Mouse (Mus musculus) bone marrow, adult 2 months (tissue): Measurements from ENCODE around the gene Gstm5. TPM values are rescaled to one million over a fixed set of nuclear protein-coding genes. Genes with fewer than 3 reads are reported as not detected.

Source experiments
- H3K27ac ChIP-seq: fragments of 200-500 bp; 2 replicates; pipeline ENCODE4 v1.5.1; 2012; ENCODE audit warnings: low read depth, mild to moderate bottlenecking, control low read depth, inconsistent platforms, low read length; ENCODE audit not compliant: control insufficient read depth, poor library complexity, insufficient read depth
- H3K4me1 ChIP-seq: fragments of 200-500 bp; 2 replicates; pipeline ENCODE4 v1.6.1; 2011; ENCODE audit warnings: low read length; ENCODE audit not compliant: control insufficient read depth, insufficient read depth
- H3K4me3 ChIP-seq: fragments of 200-500 bp; replicated peaks from 2 replicates; pipeline ENCODE3; 2011; ENCODE audit warnings: mild to moderate bottlenecking, low read depth, low read length, control low read depth; ENCODE audit not compliant: control insufficient read depth
- CTCF ChIP-seq: fragments of 200-500 bp; IDR thresholded peaks from 2 replicates; pipeline ENCODE4 v1.5.1; 2011; ENCODE audit warnings: low read length, control low read depth; ENCODE audit not compliant: control insufficient read depth, insufficient read depth
- POLR2A ChIP-seq: fragments of 200-500 bp; IDR thresholded peaks from 2 replicates; pipeline ENCODE4 v1.6.1; 2011; ENCODE audit warnings: low read depth, mild to moderate bottlenecking, control low read depth, low read length, borderline replicate concordance; ENCODE audit not compliant: control insufficient read depth
- WGBS: fragments of 180-500 bp; shearing (Covaris S2); methylation state at CpG from one replicate; pipeline ENCODE4 v1.1.7; 2018; 5-methylcytosine and 5-hydroxymethylcytosine counted together
- polyA plus RNA-seq: library from polyadenylated mRNA; stranded (reverse); fragments of >200 nt; gene quantifications from 2 replicates; pipeline ENCODE4 v1.2.4, GENCODE M21; 2011; ENCODE audit warnings: low replicate concordance; ENCODE audit not compliant: missing spikeins, insufficient read depth, insufficient read length

Gstm5 gene
- polyA plus RNA-seq, 1 experiment: 40.9 TPM

GRCm38 (mm10) chr3:107867086-107867485, 28.5 kb upstream of the Gstm5 start:
- H3K4me1 ChIP-seq: peaks cover 1% of the 10 kb centered on the region; the same call in 1 of the 2 replicates
- 10% methylated on average over 8 of the region's 8 CpGs for WGBS
- no peak overlapping the region for H3K27ac ChIP-seq
- TF ChIP-seq POLR2A (no peak), CTCF (peak; percentile 98)
- no peak overlapping the region for H3K4me3 ChIP-seq

- 93% methylated on average over 22 of the region's 22 CpGs for WGBS
- Histone ChIP-seq H3K4me1 (no peaks in the 10 kb centered on the region), H3K27ac (no peak overlapping the region), H3K4me3 (no peak overlapping the region)
- TF ChIP-seq CTCF (no peak), POLR2A (no peak)
These were observed 27.2 kb upstream of the Gstm5 start for GRCm38 (mm10) chr3:107868452-107868851.

GRCm38 (mm10) chr3:107869097-107869496, 26.5 kb upstream of the Gstm5 start:
- TF ChIP-seq POLR2A (no peak), CTCF (no peak)

GRCm38 (mm10) chr3:107869925-107870324, 25.7 kb upstream of the Gstm5 start:
- Histone ChIP-seq H3K4me3 (no peak overlapping the region), H3K27ac (no peak overlapping the region), H3K4me1 (no peaks in the 10 kb centered on the region)
- whole genome bisulfite sequencing: 74% methylated on average over 4 of the region's 4 CpGs
- TF ChIP-seq CTCF (no peak), POLR2A (no peak)

More at GRCm38 (mm10) chr3:107869097-107869496, 26.5 kb upstream of the Gstm5 start:
- 71% methylated on average over 7 of the region's 7 CpGs for WGBS
- Histone ChIP-seq H3K4me3 (no peak overlapping the region), H3K27ac (no peak overlapping the region), H3K4me1 (no peaks in the 10 kb centered on the region)

GRCm38 (mm10) chr3:107873335-107874251, 22.0 kb upstream of the Gstm5 start:
- TF ChIP-seq CTCF (no peak), POLR2A (no peak)
- H3K4me3 ChIP-seq: no peak overlapping the region
- no peak overlapping the region for H3K27ac ChIP-seq
- 79% methylated on average over 24 of the region's 24 CpGs for WGBS
- H3K4me1 ChIP-seq: no peaks in the 10 kb centered on the region; the same call in 1 of the 2 replicates

GRCm38 (mm10) chr3:107875231-107875630, 20.4 kb upstream of the Gstm5 start:
- Histone ChIP-seq H3K4me1 (no peaks in the 10 kb centered on the region; the same call in 1 of the 2 replicates), H3K4me3 (no peak overlapping the region), H3K27ac (no peak overlapping the region)
- WGBS: 68% methylated on average over 6 of the region's 6 CpGs
- no peak for TF ChIP-seq CTCF
- TF ChIP-seq POLR2A: no peak

GRCm38 (mm10) chr3:107877005-107877404, 18.6 kb upstream of the Gstm5 start, which contains the start of gene Eps8l3:
Eps8l3 (plus strand) TSS chr3:107877229.
- Histone ChIP-seq H3K4me3 (no peak within 1 kb of the TSS), H3K27ac (no peak within 1 kb of the TSS), H3K4me1 (no peaks in the 10 kb centered on the region; the same call in 1 of the 2 replicates)
- WGBS: 77% methylated on average over 5 of the region's 5 CpGs
- TF ChIP-seq CTCF (no peak), POLR2A (no peak)
